Mouse (Mus musculus): Measurements from ENCODE around the gene Clic6.
"Not testable (repeated sequence)": the region's sequence is repeated elsewhere in the genome, so short reads cannot be mapped to it uniquely, and the experiment has no call there.

Gene Clic6

GRCm38 (mm10) chr16:92472898-92473297 lies 12.6 kb upstream of the Clic6 start:
- DNase-seq: no peak

GRCm38 (mm10) chr16:92475093-92475860 lies 10.3 kb upstream of the Clic6 start:
- DNase-seq: peak; percentile 18

GRCm38 (mm10) chr16:92478561-92479150 lies 6.9 kb upstream of the Clic6 start:
- DNase-seq: peak; percentile 73

- no peak for DNase-seq
Measured at GRCm38 (mm10) chr16:92487086-92487485, 1.6 kb downstream of the Clic6 start.

- DNase-seq: peak; percentile 43
Measured at GRCm38 (mm10) chr16:92487489-92487888, 2.0 kb downstream of the Clic6 start.

GRCm38 (mm10) chr16:92488456-92488855 lies 2.9 kb downstream of the Clic6 start:
- no peak for DNase-seq

GRCm38 (mm10) chr16:92489356-92489755 lies 3.8 kb downstream of the Clic6 start:
- no peak for DNase-seq

GRCm38 (mm10) chr16:92497851-92498588 lies 12.5 kb downstream of the Clic6 start:
- no peak for DNase-seq

GRCm38 (mm10) chr16:92498589-92498981 lies 13.0 kb downstream of the Clic6 start:
- DNase-seq: peak; percentile 12

- no peak for DNase-seq
Measured at GRCm38 (mm10) chr16:92499324-92499723, 13.8 kb downstream of the Clic6 start.

GRCm38 (mm10) chr16:92500534-92500933 lies 15.0 kb downstream of the Clic6 start:
- DNase-seq: no peak

GRCm38 (mm10) chr16:92503105-92503504 lies 17.6 kb downstream of the Clic6 start:
- no peak for DNase-seq

GRCm38 (mm10) chr16:92507573-92507972 lies 22.0 kb downstream of the Clic6 start:
- no peak for DNase-seq

- DNase-seq: no peak
Measured at GRCm38 (mm10) chr16:92510835-92511772, 25.6 kb downstream of the Clic6 start.

GRCm38 (mm10) chr16:92511773-92512391 lies 26.3 kb downstream of the Clic6 start:
- DNase-seq: no peak

- not testable (repeated sequence) for DNase-seq
Measured at GRCm38 (mm10) chr16:92514896-92515295, 29.4 kb downstream of the Clic6 start.

- no peak for DNase-seq
Measured at GRCm38 (mm10) chr16:92516139-92516538, 30.6 kb downstream of the Clic6 start.

GRCm38 (mm10) chr16:92518718-92519117 lies 33.2 kb downstream of the Clic6 start:
- DNase-seq: peak; percentile 55

- peak; percentile 55 for DNase-seq
Measured at GRCm38 (mm10) chr16:92519820-92520492, 34.4 kb downstream of the Clic6 start.

- DNase-seq: no peak
Measured at GRCm38 (mm10) chr16:92523351-92523750, 37.8 kb downstream of the Clic6 start.

GRCm38 (mm10) chr16:92524651-92525050 lies 39.1 kb downstream of the Clic6 start:
- no peak for DNase-seq

GRCm38 (mm10) chr16:92525919-92526318 lies 40.4 kb downstream of the Clic6 start:
- no peak for DNase-seq

Data from kidney, postnatal 14 days (tissue).